ENCODE assay signal across 13 mouse cellular contexts in genomic region chr9:58441351-58442104, GRCm38 (mm10). TPM values are rescaled to one million over a fixed set of nuclear protein-coding genes. Genes with fewer than 3 reads are reported as not detected.
DNase-seq lines count a peak whose midpoint lies in the region; ATAC-seq and TF ChIP-seq lines count a peak whose summit lies in the region.
"Had no signal": no experiment of that assay in that cellular context is flagged by ENCODE, and none has a peak within 500 bp of the region (broad histone marks: within the 10 kb centered on the region; RNA-seq: fewer than 3 reads in every experiment).

No protein-coding gene starts in this region.

- H3K9ac ChIP-seq in forebrain, embryonic 15.5 days (replicated peaks): no peak overlapping the region
- H3K9ac ChIP-seq: limb, embryonic 12.5 days had no signal

- TF ChIP-seq CTCF in embryonic fibroblast, embryonic 13.5 days (IDR thresholded peaks at IDR 0.05; ENCODE audit: borderline replicate concordance, insufficient read depth, low read length): no peak
- TF ChIP-seq CTCF in gastrocnemius, adult 2 months (IDR thresholded peaks at IDR 0.05): no peak

- no peaks in the 10 kb centered on the region for H3K9me3 ChIP-seq in forebrain, embryonic 15.5 days
- H3K9me3 ChIP-seq in forebrain, embryonic 10.5 days: no peaks in the 10 kb centered on the region
- H3K9me3 ChIP-seq: limb, embryonic 12.5 days; megakaryocyte, embryonic 14.5 days had no signal

- intact Hi-C loops in gastrocnemius, adult 2 months (cut with DNase I): no loop called here

- TF ChIP-seq POLR2A in embryonic fibroblast, embryonic 13.5 days (IDR thresholded peaks at IDR 0.05; ENCODE audit: low read depth, low read length): no peak

- H3K4me2 ChIP-seq in forebrain, embryonic 15.5 days (replicated peaks): no peak overlapping the region
- H3K4me2 ChIP-seq: limb, embryonic 12.5 days had no signal

- H3K27ac ChIP-seq in forebrain, embryonic 15.5 days (replicated peaks): peak overlapping the region; percentile 75
- H3K27ac ChIP-seq in forebrain, embryonic 10.5 days: no peak overlapping the region
- peak overlapping the region; percentile 97 for H3K27ac ChIP-seq in embryonic fibroblast, embryonic 13.5 days (ENCODE audit: insufficient read depth, low read length)
- H3K27ac ChIP-seq in gastrocnemius, adult 2 months: no peak overlapping the region
- H3K27ac ChIP-seq: limb, embryonic 12.5 days had no signal

- no peak overlapping the region for H3K4me3 ChIP-seq in forebrain, embryonic 15.5 days
- H3K4me3 ChIP-seq in forebrain, embryonic 10.5 days: no peak overlapping the region
- no peak overlapping the region for H3K4me3 ChIP-seq in embryonic fibroblast, embryonic 13.5 days (ENCODE audit: insufficient read depth, low read length)
- no peak overlapping the region for H3K4me3 ChIP-seq in gastrocnemius, adult 2 months
- H3K4me3 ChIP-seq: erythroblast, embryonic 14.5 days; limb, embryonic 12.5 days; megakaryocyte, embryonic 14.5 days had no signal

- no peaks in the 10 kb centered on the region for H3K27me3 ChIP-seq in forebrain, embryonic 15.5 days
- peaks cover 14% of the 10 kb centered on the region for H3K27me3 ChIP-seq in forebrain, embryonic 10.5 days (ENCODE audit: poor library complexity, severe bottlenecking)
- H3K27me3 ChIP-seq: limb, embryonic 12.5 days had no signal

- 58% methylated on average over 6 of the region's 6 CpGs for WGBS in forebrain, embryonic 15.5 days
- WGBS in forebrain, embryonic 10.5 days: 76% methylated on average over 6 of the region's 6 CpGs

- H3K4me1 ChIP-seq in forebrain, embryonic 15.5 days: peaks cover 58% of the 10 kb centered on the region
- H3K4me1 ChIP-seq in forebrain, embryonic 10.5 days: peaks cover 57% of the 10 kb centered on the region
- H3K4me1 ChIP-seq in embryonic fibroblast, embryonic 13.5 days (ENCODE audit: control insufficient read depth, insufficient read depth, low read length): peaks cover 18% of the 10 kb centered on the region

- DNase-seq in forebrain, embryonic 10.5 days (ENCODE audit: extremely low spot score, low spot score): no peak
- DNase-seq in lung, postnatal 10 days: peak; percentile 12
- DNase-seq in lung, postnatal 4 days: no peak
- DNase-seq in adrenal gland, postnatal 36 days: peak; percentile 64 to 65
- DNase-seq in layer of hippocampus, adult 9-10 months (ENCODE audit: low spot score): no peak
- no peak for DNase-seq in gastrocnemius, adult 2 months
- DNase-seq: kidney, postnatal 14 days; thymus, adult 18-20 months had no signal

- no peaks in the 10 kb centered on the region for H3K36me3 ChIP-seq in forebrain, embryonic 15.5 days
- H3K36me3 ChIP-seq in forebrain, embryonic 10.5 days (replicated peaks): no peaks in the 10 kb centered on the region
- H3K36me3 ChIP-seq: limb, embryonic 12.5 days had no signal

- no peak for ATAC-seq in forebrain, embryonic 15.5 days (replicated peaks)

RNA-seq across cellular contexts. Expression of gene Insyn1, which starts 46.9 kb away (rescaled TPM):
- 6.7 and 7.7 TPM in 2 replicates for polyA plus RNA-seq in forebrain, embryonic 15.5 days (2015; fragmentation: Nextera tagmentation; extraction: Ambion mirVana)
- 0.66 TPM in 2 replicates for polyA plus RNA-seq in forebrain, embryonic 10.5 days (2016; fragmentation: Nextera tagmentation; extraction: Ambion mirVana)
- total RNA-seq in adrenal gland, postnatal 36 days (2021): 10 to 100 TPM in 1 of 2 experiments, 1 to 10 TPM in 1; 8.3 to 10.6 TPM
- 27.1 and 27.5 TPM in 2 replicates for polyA plus RNA-seq in embryonic fibroblast, embryonic 13.5 days (2011; ENCODE audit: insufficient read length, low read depth, missing spikeins)
- 10 to 100 TPM; 17.3 to 20.1 TPM for total RNA-seq in gastrocnemius, adult 2 months (2021)
- polyA plus RNA-seq: erythroblast, embryonic 14.5 days had no signal

Comparison
In these comparisons a context has a peak if more than half of its experiments do, and no peak if none do; other contexts are left out.
1. H3K27ac ChIP-seq: peak in forebrain, embryonic 15.5 days (single experiment) and embryonic fibroblast, embryonic 13.5 days (single experiment); none in forebrain, embryonic 10.5 days (single experiment) and gastrocnemius, adult 2 months (single experiment).
2. DNase-seq: peak in lung, postnatal 10 days (single experiment) and adrenal gland, postnatal 36 days (2 of 2); none in forebrain, embryonic 10.5 days (single experiment), lung, postnatal 4 days (0 of 2), layer of hippocampus, adult 9-10 months (single experiment) and gastrocnemius, adult 2 months (single experiment).